Mouse (Mus musculus) E14TG2a.4 (cell line): Measurements from ENCODE around the gene Kif9.

Experiments used
- CTCF ChIP-seq: conservative IDR thresholded peaks from 2 replicates; pipeline ENCODE4 v1.5.1; 2014; ENCODE audit warnings: low read length
- POU5F1 ChIP-seq: IDR thresholded peaks from 2 replicates; pipeline ENCODE4 v1.6.1; 2014; ENCODE audit warnings: low read length, borderline replicate concordance

- TF ChIP-seq CTCF (no peak), POU5F1 (no peak)
Measured at GRCm38 (mm10) chr9:110529002-110529737, 52.4 kb downstream of the Kif9 start.
